Mouse (Mus musculus): ENCODE data around the gene Stap2. TPM values are rescaled to one million over a fixed set of nuclear protein-coding genes. Genes with fewer than 3 reads are reported as not detected.
A peak's percentile ranks its signal among the peaks of the same experiment; 100 is the strongest.

Stap2 gene
- polyA plus RNA-seq, 1 experiment from 2014 or later, result 1.8 TPM

DNA sequence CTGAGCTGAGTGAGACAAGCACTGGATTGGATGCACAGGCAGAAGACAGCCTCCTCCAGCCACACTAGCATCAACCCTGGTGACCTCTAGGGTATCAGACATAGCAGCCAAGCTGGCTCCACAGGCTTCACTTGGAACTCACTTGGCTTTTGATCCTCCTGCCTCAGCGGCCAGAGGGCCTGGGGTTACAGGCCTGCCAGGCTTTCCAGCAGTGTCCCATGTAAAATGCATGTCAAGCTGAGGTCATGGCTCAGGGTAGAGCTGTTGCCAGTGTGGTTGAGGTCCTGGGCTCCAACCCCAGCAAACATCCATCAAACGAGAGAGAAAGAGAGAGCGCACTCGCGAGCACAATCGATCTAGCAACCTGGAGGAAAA lies 29.3 kb upstream of the Stap2 start:
- H3K36me3 ChIP-seq, result peaks cover 37% of the 10 kb centered on the region
- no peaks in the 10 kb centered on the region for H3K27me3 ChIP-seq
- H3K4me1 ChIP-seq (replicated peaks), result peaks cover 70% of the 10 kb centered on the region
- peak overlapping the region; percentile 89 for H3K4me2 ChIP-seq
- no peak for DNase-seq
- H3K4me3 ChIP-seq (replicated peaks), result peak overlapping the region; percentile 97
- H3K27ac ChIP-seq, result peak overlapping the region; percentile 93
- H3K9ac ChIP-seq, result peak overlapping the region; percentile 98
- WGBS (ENCODE audit: insufficient replicate concordance), result 83% methylated on average over 6 of the region's 6 CpGs
- ATAC-seq (ENCODE audit: low read depth), result no peak
- no peaks in the 10 kb centered on the region for H3K9me3 ChIP-seq (replicated peaks)

DNA sequence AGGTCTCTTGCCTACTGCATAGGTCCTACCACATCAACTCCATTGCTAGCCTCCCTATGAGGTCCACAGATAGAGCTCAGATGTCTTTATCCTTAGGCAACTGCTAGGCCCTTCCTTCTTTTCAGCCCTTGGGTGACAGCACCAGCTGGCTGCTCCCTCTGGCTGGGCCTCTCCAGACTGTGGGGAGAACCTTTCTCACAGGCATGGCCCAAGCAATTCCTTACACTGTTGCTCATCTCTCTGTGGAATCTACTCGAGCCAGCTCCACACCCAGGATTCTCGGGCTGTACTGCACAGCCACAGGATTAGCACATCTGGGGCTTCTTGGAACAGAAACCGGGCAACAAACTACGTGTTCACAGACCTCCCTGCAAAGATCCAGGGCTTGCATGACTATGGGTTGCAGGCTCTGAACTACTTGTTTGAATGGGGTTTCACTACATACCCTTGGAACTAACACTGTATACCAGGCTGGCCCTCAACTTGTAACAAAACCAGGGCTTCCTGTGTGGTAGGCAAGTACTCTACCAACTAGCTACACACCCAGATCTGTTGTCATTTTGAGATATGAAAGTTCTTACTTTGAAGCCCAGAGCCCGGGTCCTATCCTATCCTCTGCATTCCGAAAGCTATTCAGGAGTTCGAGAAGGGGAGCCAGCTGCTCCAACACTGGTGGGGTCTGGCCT lies 28.8 kb upstream of the Stap2 start:
- H3K27ac ChIP-seq, result peak overlapping the region; percentile 93
- no peak for ATAC-seq (ENCODE audit: low read depth)
- peak overlapping the region; percentile 98 for H3K9ac ChIP-seq
- peak overlapping the region; percentile 89 for H3K4me2 ChIP-seq
- WGBS (ENCODE audit: insufficient replicate concordance), result 70% methylated on average over 7 of the region's 7 CpGs
- peaks cover 75% of the 10 kb centered on the region for H3K4me1 ChIP-seq (replicated peaks)
- H3K9me3 ChIP-seq (replicated peaks), result no peaks in the 10 kb centered on the region
- peaks cover 42% of the 10 kb centered on the region for H3K36me3 ChIP-seq
- DNase-seq, result no peak
- no peaks in the 10 kb centered on the region for H3K27me3 ChIP-seq
- H3K4me3 ChIP-seq (replicated peaks), result peak overlapping the region; percentile 97

DNA sequence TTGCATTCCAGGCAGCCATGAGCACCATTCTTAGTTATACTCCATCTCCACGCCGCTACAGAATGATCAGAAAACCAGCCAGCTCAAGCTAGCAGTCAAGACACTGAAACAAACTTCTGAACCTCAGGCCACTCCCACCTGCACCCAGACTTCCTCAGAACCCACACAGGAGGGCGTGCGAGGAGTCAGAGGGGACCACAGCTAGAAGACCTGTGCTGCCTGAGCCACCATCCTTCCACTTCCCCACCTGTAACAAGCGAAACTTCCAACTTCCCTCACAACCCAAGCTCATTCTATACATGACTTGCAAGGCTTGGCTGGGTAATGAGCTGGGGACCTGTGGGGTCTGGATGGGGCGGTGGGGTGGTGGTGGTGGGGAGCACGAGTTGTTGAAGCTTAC lies 27.4 kb upstream of the Stap2 start:
- Histone ChIP-seq H3K9me3 (replicated peaks) (no peaks in the 10 kb centered on the region), H3K9ac (peak overlapping the region; percentile 98; the same call in 1 of the 2 replicates), H3K4me1 (replicated peaks) (peaks cover 86% of the 10 kb centered on the region), H3K4me2 (peak overlapping the region; percentile 21; the same call in 1 of the 2 replicates), H3K27ac (no peak overlapping the region; the same call in 1 of the 2 replicates), H3K36me3 (peaks cover 56% of the 10 kb centered on the region), H3K4me3 (replicated peaks) (no peak overlapping the region), H3K27me3 (no peaks in the 10 kb centered on the region)
- WGBS (ENCODE audit: insufficient replicate concordance), result 57% methylated on average over 7 of the region's 7 CpGs
- DNase-seq, result no peak
- no peak for ATAC-seq (ENCODE audit: low read depth)

DNA sequence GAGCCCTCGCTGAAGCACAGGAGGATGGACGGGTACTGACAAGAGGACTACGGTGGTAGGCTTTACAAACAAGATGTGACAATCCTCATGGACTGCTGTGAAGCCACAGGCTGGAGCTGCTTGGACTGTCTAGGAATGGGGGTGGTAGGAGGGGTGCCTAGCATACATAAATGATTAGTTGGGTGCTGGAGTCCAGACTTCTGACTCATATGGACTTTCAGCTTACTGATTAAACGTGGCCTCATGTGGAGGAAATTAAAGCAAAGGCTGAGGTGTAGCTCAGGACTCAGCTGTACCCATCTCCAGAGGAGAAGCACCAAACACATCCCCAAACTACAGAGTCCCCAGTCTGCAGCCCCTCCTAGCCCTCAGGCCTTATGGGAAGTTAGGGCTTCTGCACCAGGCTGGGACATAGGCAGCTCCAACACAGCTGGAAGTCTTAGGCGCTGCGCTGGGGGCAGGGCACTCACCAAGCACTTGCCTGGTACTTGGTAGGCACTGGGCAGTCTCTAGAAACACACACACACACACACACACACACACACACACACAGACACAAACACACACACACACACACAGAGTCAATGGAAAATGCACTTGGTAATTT lies 26.8 kb upstream of the Stap2 start:
- Histone ChIP-seq H3K9ac (peak overlapping the region; percentile 98; the same call in 1 of the 2 replicates), H3K4me1 (replicated peaks) (peaks cover 87% of the 10 kb centered on the region), H3K36me3 (peaks cover 61% of the 10 kb centered on the region)

DNA sequence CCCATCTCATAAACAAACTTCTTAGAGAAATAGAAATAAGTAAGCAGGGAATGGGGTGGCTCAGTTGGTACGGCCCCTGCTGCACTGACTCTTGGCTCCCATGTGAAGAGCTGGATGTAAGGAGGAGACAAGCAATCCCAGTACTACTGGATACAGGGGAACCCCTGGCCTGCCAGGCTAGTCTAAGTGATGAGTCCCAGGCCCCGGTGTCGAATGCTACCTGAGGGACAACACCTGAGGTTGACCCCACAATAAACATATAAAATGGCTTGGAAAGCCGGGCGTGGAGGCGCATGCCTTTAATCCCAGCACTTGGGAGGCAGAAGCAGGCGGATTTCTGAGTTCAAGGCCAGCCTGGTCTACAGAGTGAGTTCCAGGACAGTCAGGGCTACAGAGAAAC lies 26.0 kb upstream of the Stap2 start:
- H3K9me3 ChIP-seq (replicated peaks), result no peaks in the 10 kb centered on the region
- no peak overlapping the region for H3K4me3 ChIP-seq (replicated peaks)
- H3K9ac ChIP-seq, result 0 out of 2 replicates have a peak overlapping the region, but pooled peaks have one; percentile 15
- peak overlapping the region; percentile 68 for H3K27ac ChIP-seq
- no peaks in the 10 kb centered on the region for H3K27me3 ChIP-seq
- peak overlapping the region; percentile 14; the same call in 1 of the 2 replicates for H3K4me2 ChIP-seq
- peaks cover 89% of the 10 kb centered on the region for H3K4me1 ChIP-seq (replicated peaks)
- DNase-seq (no peak), ATAC-seq (ENCODE audit: low read depth) (no peak)
- WGBS (ENCODE audit: insufficient replicate concordance), result 77% methylated on average over 7 of the region's 7 CpGs
- H3K36me3 ChIP-seq, result peaks cover 69% of the 10 kb centered on the region

More for the DNA sequence above, 26.8 kb upstream of the Stap2 start:
- no peak for ATAC-seq (ENCODE audit: low read depth)
- H3K27me3 ChIP-seq, result no peaks in the 10 kb centered on the region
- H3K27ac ChIP-seq, result peak overlapping the region; percentile 53
- DNase-seq, result no peak
- 71% methylated on average over 6 of the region's 6 CpGs for WGBS (ENCODE audit: insufficient replicate concordance)
- no peak overlapping the region for H3K4me3 ChIP-seq (replicated peaks)
- peak overlapping the region; percentile 21; the same call in 1 of the 2 replicates for H3K4me2 ChIP-seq
- no peaks in the 10 kb centered on the region for H3K9me3 ChIP-seq (replicated peaks)

GRCm38 (mm10) chr17:56030919-56031318 lies 25.5 kb upstream of the Stap2 start:
- Histone ChIP-seq H3K9ac (0 out of 2 replicates have a peak overlapping the region, but pooled peaks have one; percentile 15), H3K36me3 (peaks cover 70% of the 10 kb centered on the region), H3K27ac (peak overlapping the region; percentile 68), H3K4me3 (replicated peaks) (no peak overlapping the region), H3K9me3 (replicated peaks) (no peaks in the 10 kb centered on the region), H3K4me2 (peak overlapping the region; percentile 14; the same call in 1 of the 2 replicates), H3K4me1 (replicated peaks) (peaks cover 94% of the 10 kb centered on the region), H3K27me3 (no peaks in the 10 kb centered on the region)
- DNase-seq (no peak), ATAC-seq (ENCODE audit: low read depth) (peak; percentile 54)
- 18% methylated on average over 5 of the region's 5 CpGs for WGBS (ENCODE audit: insufficient replicate concordance)

- WGBS (ENCODE audit: insufficient replicate concordance), result 85% methylated on average over 9 of the region's 9 CpGs
- ATAC-seq (ENCODE audit: low read depth), result no peak
Observed at GRCm38 (mm10) chr17:56030238-56030870, 25.0 kb upstream of the Stap2 start.

GRCm38 (mm10) chr17:56027801-56028441 lies 22.5 kb upstream of the Stap2 start:
- WGBS (ENCODE audit: insufficient replicate concordance), result 81% methylated on average over 5 of the region's 5 CpGs
- Histone ChIP-seq H3K4me2 (no peak overlapping the region), H3K27me3 (no peaks in the 10 kb centered on the region), H3K9ac (no peak overlapping the region), H3K27ac (no peak overlapping the region), H3K36me3 (peaks cover 63% of the 10 kb centered on the region), H3K9me3 (replicated peaks) (no peaks in the 10 kb centered on the region), H3K4me1 (replicated peaks) (peaks cover 94% of the 10 kb centered on the region), H3K4me3 (replicated peaks) (no peak overlapping the region)
- DNase-seq (no peak), ATAC-seq (ENCODE audit: low read depth) (no peak)

More at GRCm38 (mm10) chr17:56030238-56030870, 25.0 kb upstream of the Stap2 start:
- no peak for DNase-seq
- no peaks in the 10 kb centered on the region for H3K9me3 ChIP-seq (replicated peaks)
- no peaks in the 10 kb centered on the region for H3K27me3 ChIP-seq
- H3K9ac ChIP-seq, result no peak overlapping the region
- H3K36me3 ChIP-seq, result peaks cover 70% of the 10 kb centered on the region
- peaks cover 94% of the 10 kb centered on the region for H3K4me1 ChIP-seq (replicated peaks)
- H3K27ac ChIP-seq, result peak overlapping the region; percentile 45; the same call in 1 of the 2 replicates
- H3K4me2 ChIP-seq, result 0 out of 2 replicates have a peak overlapping the region, but pooled peaks have one; percentile 6
- no peak overlapping the region for H3K4me3 ChIP-seq (replicated peaks)

DNA sequence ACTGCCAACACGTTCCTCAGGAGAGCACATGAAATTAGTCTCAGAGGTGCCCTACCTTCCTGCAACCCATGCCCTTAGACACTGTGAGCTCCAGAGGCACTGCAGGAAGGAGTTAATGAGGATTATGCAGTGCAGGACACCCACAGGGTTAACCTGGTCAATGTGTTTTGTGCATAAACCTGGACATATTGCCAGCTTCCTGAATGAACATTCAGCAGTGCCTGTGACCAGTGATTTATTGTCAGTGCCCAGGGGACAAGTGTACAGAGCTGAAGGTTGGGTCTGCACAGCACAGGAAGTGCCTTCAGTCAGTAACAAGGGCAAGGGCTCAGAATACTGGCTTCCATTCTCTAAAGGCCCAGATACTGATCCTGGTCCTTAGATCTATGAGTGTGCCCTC lies 21.5 kb upstream of the Stap2 start:
- DNase-seq (no peak), ATAC-seq (ENCODE audit: low read depth) (no peak)
- Histone ChIP-seq H3K9ac (no peak overlapping the region; the same call in 1 of the 2 replicates), H3K4me2 (no peak overlapping the region), H3K27ac (no peak overlapping the region), H3K9me3 (replicated peaks) (no peaks in the 10 kb centered on the region), H3K27me3 (no peaks in the 10 kb centered on the region), H3K36me3 (peaks cover 66% of the 10 kb centered on the region), H3K4me3 (replicated peaks) (no peak overlapping the region), H3K4me1 (replicated peaks) (peaks cover 94% of the 10 kb centered on the region)
- 68% methylated on average over 1 of the region's 1 CpGs for WGBS (ENCODE audit: insufficient replicate concordance)

DNA sequence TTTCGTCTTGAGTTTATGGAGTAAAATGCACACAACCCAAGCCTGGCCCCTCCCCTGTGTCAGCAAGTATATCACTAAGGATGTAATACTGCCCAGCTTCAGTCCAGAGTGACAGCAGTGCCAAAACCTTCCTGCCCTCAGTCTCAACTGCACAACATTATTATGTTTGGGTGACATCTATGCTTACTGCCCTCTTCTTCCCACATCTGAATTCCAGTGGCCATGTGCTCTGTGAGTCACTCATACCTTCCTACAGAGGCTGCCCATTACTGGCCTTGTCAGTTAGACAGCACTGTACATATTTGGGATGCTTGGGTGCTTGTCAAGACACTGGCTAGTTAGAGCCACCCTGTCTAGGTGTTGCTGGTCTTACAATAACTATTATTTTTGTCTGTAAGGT lies 20.9 kb upstream of the Stap2 start:
- DNase-seq (no peak), ATAC-seq (ENCODE audit: low read depth) (no peak)
- Histone ChIP-seq H3K27me3 (no peaks in the 10 kb centered on the region), H3K27ac (no peak overlapping the region), H3K9ac (no peak overlapping the region), H3K4me1 (replicated peaks) (peaks cover 91% of the 10 kb centered on the region), H3K4me3 (replicated peaks) (no peak overlapping the region), H3K36me3 (peaks cover 64% of the 10 kb centered on the region), H3K9me3 (replicated peaks) (no peaks in the 10 kb centered on the region), H3K4me2 (no peak overlapping the region)
- 78% methylated on average over 1 of the region's 1 CpGs for WGBS (ENCODE audit: insufficient replicate concordance)

GRCm38 (mm10) chr17:56024931-56025330 lies 19.5 kb upstream of the Stap2 start:
- H3K4me1 ChIP-seq (replicated peaks), result peaks cover 81% of the 10 kb centered on the region
- DNase-seq, result no peak

More at GRCm38 (mm10) chr17:56024931-56025330, 19.5 kb upstream of the Stap2 start:
- H3K27me3 ChIP-seq, result no peaks in the 10 kb centered on the region
- H3K9me3 ChIP-seq (replicated peaks), result no peaks in the 10 kb centered on the region
- no peak overlapping the region for H3K4me3 ChIP-seq (replicated peaks)
- no peak overlapping the region for H3K27ac ChIP-seq
- H3K9ac ChIP-seq, result no peak overlapping the region
- H3K36me3 ChIP-seq, result peaks cover 62% of the 10 kb centered on the region
- ATAC-seq (ENCODE audit: low read depth), result no peak
- WGBS (ENCODE audit: insufficient replicate concordance), result 66% methylated on average over 5 of the region's 5 CpGs
- H3K4me2 ChIP-seq, result no peak overlapping the region

Data from liver, embryonic 13.5 days (tissue).